Mouse (Mus musculus) Patski (cell line): Measurements from ENCODE around the gene Tbc1d10b. TPM values are rescaled to one million over a fixed set of nuclear protein-coding genes. Genes with fewer than 3 reads are reported as not detected.
"Not testable (repeated sequence)": the region's sequence is repeated elsewhere in the genome, so short reads cannot be mapped to it uniquely, and the experiment has no call there.

Experiments
- ATAC-seq: fragments of 100-300 bp; one replicate; pipeline ENCODE4 v1.8.0; 2021
- CTCF ChIA-PET: fragments of 350-600 bp; sonication (Branson Sonifier 250); formaldehyde crosslinking; loops from one replicate; lab custom pipeline; 2022; ENCODE audit warnings: inconsistent platforms; lab: Charles Lee
- POLR2A ChIA-PET: fragments of 350-600 bp; sonication (Branson Sonifier 250); formaldehyde crosslinking; loops from one replicate; lab custom pipeline; 2022; ENCODE audit warnings: antibody characterized with exemption, inconsistent platforms; lab: Charles Lee
- DNase-seq: peaks from one replicate; pipeline ENCODE4 v3.0.0-alpha.2; 2011; ENCODE audit warnings: low read depth, low spot score
- H3K27me3 ChIP-seq: fragments of 371-371 bp; one replicate; pipeline ENCODE4 v1.5.1; 2021
- CTCF ChIP-seq: fragments of 100-300 bp; IDR thresholded peaks from one replicate; pipeline ENCODE4 v1.5.1; 2021
- in situ Hi-C: fragments of 300-500 bp; cut with MboI; formaldehyde crosslinking; loops from 3 replicates; pipeline ENCODE4 v1.11.1; 2018; ENCODE audit warnings: low pct_unique_long_range_greater_than_20kb, mixed read lengths
- polyA plus RNA-seq: library from polyadenylated mRNA; unstranded; gene quantifications from one replicate; pipeline ENCODE4 v1.2.3, GENCODE M21; 2021

Tbc1d10b gene
- polyA plus RNA-seq = 51.7 TPM

DNA sequence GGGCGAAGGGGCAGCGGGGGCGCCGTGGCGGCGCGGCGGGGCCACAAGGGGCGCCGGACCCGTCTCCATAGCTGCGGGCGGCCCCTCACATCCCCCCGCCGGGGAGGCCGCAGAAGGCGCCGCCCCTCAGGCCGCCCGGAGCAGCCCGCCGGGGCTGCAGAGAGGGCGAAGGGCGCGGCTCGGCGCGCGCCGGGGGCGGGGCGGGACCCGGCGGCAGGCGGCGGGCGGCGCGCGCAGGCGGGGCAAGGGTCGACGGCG lies at the start of gene Tbc1d10b:
Gene Tbc1d10b, minus strand, starts transcription at position 174 of the 258 bp plus-strand sequence.
- CTCF ChIA-PET = no interaction called here
- POLR2A ChIA-PET = no interaction called here
- in situ Hi-C loops = no loop called here
- no peaks in the 10 kb centered on the region for H3K27me3 ChIP-seq
- TF ChIP-seq CTCF = no peak
- peak; percentile 25 for ATAC-seq
- no peak for DNase-seq

DNA sequence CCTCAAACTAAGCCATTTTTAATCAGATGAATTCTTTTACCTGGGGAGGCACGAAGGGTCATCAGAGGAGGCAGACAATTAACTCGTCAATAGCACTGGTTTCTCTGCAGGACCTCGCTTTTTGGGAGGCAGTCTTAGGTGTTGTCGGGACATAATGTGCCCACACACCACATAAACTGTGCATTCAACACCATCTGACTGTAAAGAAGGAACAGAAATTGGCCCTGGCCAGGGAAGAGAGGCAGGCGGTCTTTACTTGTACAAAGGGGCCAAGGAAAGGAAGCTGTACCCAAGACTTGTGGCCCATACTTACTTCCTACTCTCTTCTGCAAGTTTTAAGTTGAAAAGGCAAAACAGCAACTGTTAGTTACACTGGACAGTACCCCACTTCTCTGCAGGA lies 48.2 kb upstream of the Tbc1d10b start:
- H3K27me3 ChIP-seq = no peaks in the 10 kb centered on the region
- no peak for DNase-seq
- no peak for TF ChIP-seq CTCF
- in situ Hi-C loops = no loop called here
- CTCF ChIA-PET = no interaction called here
- ATAC-seq = no peak
- POLR2A ChIA-PET = interaction anchor here (0.6 to 1.4 kb wide), 2 partner anchors 37 to 214 kb away, joined by 3 to 4 read pairs; no protein-coding TSS in a partner anchor

DNA sequence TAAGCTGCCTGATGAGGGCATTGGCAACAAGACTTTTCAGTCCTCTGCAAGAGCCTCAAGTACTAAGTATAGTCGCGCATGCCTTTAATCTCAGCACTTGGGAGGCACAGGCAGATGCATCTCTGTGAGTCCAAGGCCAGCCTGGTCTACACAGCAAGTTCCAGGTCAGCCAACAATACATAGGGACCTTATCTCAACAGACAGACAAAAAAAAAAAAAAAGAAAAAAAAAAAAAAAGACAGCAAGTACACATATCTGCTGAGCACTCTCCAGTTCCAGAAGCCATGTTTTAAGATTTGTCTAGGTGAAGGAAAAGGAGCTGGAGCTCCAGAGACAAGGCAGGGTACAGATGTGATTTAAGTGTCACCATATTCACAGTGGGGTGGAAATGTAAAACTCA lies 47.7 kb upstream of the Tbc1d10b start:
- TF ChIP-seq CTCF = no peak
- in situ Hi-C loops = no loop called here
- ChIA-PET CTCF (no interaction called here), POLR2A (interaction anchor here (0.6 to 1.4 kb wide), 2 partner anchors 37 to 215 kb away, joined by 3 to 4 read pairs; no protein-coding TSS in a partner anchor)
- DNase-seq = no peak
- H3K27me3 ChIP-seq = no peaks in the 10 kb centered on the region
- no peak for ATAC-seq

DNA sequence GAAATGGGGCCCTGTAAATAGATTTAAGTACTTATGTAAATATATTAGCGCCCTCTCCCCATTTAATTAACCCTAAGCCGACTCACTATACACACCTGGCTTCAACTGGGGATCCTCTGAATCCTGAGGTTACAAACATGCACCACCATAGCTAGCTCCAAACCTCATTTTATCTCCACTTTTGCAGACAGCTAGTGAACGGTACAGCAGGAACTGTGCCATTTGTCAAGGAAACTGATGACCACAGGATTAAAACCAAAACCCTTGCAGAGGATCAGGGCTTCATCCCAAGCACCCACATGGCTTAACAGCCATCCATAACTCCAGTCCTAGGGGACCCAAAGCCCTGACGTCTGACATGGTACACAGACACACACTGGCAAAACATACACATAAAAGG lies 46.7 kb upstream of the Tbc1d10b start:
- in situ Hi-C loops = no loop called here
- ATAC-seq (no peak), DNase-seq (no peak)
- POLR2A ChIA-PET = interaction anchor here (1.0 kb wide), 1 partner anchor 15 kb away, joined by 4 read pairs; no protein-coding TSS in a partner anchor
- H3K27me3 ChIP-seq = no peaks in the 10 kb centered on the region
- CTCF ChIA-PET = no interaction called here
- TF ChIP-seq CTCF = no peak

DNA sequence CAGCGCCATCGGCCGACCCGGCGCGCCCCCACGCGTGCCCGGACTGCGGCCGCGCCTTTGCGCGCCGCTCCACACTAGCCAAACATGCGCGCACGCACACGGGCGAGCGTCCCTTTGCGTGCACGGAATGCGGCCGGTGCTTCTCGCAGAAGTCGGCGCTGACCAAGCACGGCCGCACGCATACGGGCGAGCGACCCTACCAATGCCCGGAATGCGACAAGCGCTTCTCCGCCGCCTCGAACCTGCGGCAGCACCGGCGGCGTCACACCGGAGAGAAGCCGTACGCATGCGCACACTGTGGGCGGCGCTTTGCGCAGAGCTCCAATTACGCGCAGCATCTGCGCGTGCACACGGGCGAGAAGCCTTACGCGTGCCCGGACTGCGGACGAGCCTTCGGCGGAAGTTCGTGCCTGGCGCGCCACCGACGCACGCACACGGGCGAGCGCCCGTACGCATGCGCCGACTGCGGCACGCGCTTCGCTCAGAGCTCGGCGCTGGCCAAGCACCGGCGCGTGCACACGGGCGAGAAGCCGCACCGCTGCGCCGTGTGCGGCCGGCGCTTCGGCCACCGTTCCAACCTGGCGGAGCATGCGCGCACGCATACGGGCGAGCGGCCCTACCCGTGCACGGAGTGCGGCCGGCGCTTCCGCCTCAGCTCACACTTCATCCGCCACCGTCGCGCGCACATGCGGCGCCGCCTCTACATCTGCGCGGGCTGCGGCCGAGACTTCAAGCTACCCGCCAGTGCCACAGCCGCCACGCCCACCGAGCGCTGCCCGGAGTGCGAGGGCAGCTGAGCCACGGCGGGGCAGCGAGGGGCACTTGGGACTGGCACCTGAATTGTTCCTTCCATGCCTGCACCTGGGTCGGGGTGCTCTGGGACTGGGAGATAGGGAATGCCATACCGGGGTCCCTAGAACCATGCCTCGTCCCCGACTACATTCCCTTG lies 45.8 kb upstream of the Tbc1d10b start:
- ChIA-PET CTCF (no interaction called here), POLR2A (interaction anchor here (0.7 to 1.0 kb wide), 3 partner anchors 9 to 381 kb away, joined by 3 to 4 read pairs (median 3); no protein-coding TSS in a partner anchor)
- no peaks in the 10 kb centered on the region for H3K27me3 ChIP-seq
- in situ Hi-C loops = no loop called here
- ATAC-seq (peak; percentile 84), DNase-seq (peak; percentile 71)
- TF ChIP-seq CTCF = no peak

DNA sequence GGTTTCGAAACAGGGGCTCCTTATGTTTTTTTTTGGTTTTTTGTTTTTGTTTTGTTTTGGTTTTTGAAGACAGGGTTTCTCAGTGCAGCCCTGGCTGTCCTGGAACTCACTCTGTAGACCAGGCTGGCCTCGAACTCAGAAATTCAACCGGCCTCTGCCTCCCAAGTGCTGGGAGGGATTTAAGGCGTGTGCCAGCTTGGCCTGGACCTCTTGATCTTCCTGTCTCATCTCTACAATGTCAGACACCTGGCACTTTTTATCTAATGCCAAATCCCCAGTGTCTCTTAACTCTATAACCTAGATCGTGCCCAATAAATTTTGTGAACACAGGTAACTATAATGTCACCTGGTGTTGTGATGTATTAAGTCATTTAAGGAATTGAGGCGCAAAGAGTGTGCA lies 45.1 kb upstream of the Tbc1d10b start:
- DNase-seq (no peak), ATAC-seq (no peak)
- ChIA-PET POLR2A (interaction anchor here (0.7 to 1.0 kb wide), 2 partner anchors 8 to 380 kb away, joined by 3 read pairs; no protein-coding TSS in a partner anchor), CTCF (no interaction called here)
- no peak for TF ChIP-seq CTCF
- in situ Hi-C loops = no loop called here
- no peaks in the 10 kb centered on the region for H3K27me3 ChIP-seq

DNA sequence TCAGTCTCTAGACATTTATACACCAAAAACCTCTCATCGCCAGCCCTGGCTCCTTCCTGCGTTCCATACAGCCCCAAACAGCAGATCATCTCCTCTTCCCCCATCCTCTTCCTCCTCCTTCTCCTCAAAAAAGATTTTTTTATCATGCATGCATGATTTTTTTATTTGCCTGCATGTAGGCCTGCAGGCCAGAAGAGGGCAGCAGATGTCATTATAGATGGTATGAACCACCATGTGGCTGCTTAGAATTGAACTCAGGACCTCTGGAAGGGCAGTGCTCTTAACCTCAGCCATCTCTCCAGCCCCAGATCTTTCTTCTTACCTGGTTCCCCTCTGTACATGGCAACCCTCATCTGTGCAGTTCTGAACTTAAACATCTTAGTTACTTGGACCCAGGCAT lies 44.1 kb upstream of the Tbc1d10b start:
- H3K27me3 ChIP-seq = no peaks in the 10 kb centered on the region
- POLR2A ChIA-PET = no interaction called here
- CTCF ChIA-PET = interaction anchor here (1.2 kb wide), 1 partner anchor 14 kb away, joined by 4 read pairs; no protein-coding TSS in a partner anchor
- DNase-seq (no peak), ATAC-seq (no peak)
- in situ Hi-C loops = no loop called here
- no peak for TF ChIP-seq CTCF

DNA sequence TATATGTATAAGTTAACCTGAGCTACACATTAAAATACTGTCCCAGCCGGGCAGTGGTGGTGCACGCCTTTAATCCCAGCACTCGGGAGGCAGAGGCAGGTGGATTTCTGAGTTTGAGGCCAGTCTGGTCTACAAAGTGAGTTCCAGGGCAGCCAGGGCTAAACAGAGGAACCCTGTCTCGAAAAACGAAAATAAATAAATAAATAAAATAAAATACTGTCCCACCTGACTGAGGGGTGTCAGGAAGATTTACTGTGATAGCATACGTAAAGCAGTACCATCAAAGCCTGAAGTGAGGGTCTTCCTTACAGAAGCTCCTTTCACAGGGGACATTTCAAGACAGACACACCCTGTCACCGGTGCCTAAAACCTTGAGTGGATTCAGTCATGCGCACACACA lies 42.2 kb upstream of the Tbc1d10b start:
- DNase-seq, POLR2A ChIA-PET, in situ Hi-C loops, H3K27me3 ChIP-seq, ATAC-seq: not testable (repeated sequence)
- CTCF ChIA-PET = interaction anchor here (0.9 kb wide), 1 partner anchor 15 kb away, joined by 3 read pairs; no protein-coding TSS in a partner anchor

DNA sequence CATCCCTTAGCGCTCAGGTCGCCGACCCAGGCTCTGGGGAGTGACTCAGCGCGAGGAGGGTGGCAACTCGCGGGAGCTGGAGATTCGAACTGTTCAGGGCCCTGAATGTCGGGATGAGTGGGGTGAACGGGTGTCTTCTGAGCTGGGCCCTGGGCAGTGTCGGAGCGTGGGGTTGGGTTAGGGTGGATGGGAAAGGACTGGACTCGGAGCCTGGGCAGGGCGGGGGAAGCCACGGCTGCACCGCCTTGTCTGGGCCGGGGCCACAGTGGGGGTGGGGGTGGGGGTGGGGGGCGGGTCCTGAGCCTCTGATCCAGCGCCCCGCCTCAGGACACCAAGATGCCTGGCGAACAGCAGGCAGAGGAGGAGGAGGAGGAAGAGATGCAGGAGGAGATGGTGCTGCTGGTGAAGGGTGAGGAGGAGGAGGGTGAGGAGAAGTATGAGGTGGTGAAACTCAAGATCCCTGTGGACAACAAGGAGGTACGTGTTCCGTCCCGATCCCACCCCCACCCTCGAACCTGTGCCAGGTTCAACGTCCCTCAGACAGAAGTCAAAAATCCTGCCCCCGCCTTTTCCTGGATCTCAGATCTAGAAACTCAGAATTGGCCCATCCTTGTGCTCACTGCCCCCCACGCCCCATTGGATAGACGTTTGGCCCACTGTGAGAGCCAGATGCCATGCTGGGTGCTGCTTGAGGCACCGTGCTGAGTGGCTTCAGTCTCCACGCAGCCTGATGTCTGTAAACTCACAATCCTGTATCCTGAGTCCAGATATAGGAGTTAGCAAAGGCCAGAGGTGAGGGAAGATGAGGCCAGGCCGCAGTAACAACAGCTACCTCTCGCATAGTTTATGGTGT lies 36.6 kb upstream of the Tbc1d10b start:
- ATAC-seq (peak; percentile 42), DNase-seq (no peak)
- in situ Hi-C loops = no loop called here
- TF ChIP-seq CTCF = no peak
- H3K27me3 ChIP-seq = no peaks in the 10 kb centered on the region
- ChIA-PET CTCF (no interaction called here), POLR2A (interaction anchor here (0.7 to 1.0 kb wide), 2 partner anchors 9 kb away, joined by 3 to 5 read pairs; no protein-coding TSS in a partner anchor)

DNA sequence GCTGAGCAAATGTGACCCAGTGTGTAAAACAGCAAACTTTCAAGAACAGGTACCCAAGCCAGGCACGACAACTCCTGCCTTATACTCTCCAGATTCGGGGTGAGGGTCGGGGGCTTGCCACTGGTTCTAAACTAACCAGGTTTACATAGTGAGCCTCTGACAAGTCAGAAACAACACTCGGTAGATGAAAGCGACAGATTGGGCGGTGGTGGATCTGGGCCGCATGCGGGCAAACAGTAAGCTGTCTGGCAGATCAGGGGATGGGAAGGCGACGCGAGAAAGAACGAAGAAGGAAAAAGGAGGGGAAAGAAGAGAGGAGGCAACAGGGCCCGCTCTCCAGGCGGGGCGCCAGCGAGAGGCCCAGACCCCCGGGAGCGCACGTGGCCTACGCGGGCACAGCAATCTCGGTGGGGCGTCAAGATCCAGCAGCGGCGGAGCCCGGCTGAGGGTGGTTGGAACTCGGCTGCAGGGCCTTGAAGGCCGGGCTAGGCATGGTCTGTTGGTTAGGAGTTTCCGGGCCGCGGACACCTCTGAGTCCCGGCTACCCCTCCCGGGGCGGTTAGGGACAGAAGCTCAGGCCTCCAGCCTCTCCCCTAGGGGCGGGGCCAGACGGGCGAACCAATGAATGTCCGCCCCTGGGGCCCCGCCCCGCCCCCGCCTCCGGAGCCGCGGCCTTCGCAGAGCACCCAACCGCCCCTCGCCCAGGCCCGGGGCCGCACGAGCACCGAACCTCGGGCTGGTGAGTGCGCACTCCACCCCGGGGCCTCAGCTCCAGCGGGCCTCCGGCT lies 35.8 kb upstream of the Tbc1d10b start, which contains the start of gene Zfp771:
Gene Zfp771, plus strand, starts transcription at position 405 of the 788 bp plus-strand sequence.
- peak; percentile 68 for DNase-seq
- ChIA-PET CTCF (no interaction called here), POLR2A (interaction anchor here (1.0 kb wide), 1 partner anchor 9 kb away, joined by 5 read pairs; no protein-coding TSS in a partner anchor)
- peak; percentile 89 for ATAC-seq
- in situ Hi-C loops = no loop called here
- TF ChIP-seq CTCF = no peak
- H3K27me3 ChIP-seq = no peaks in the 10 kb centered on the region
